Mouse (Mus musculus) neural tube, embryonic 11.5 days (tissue): Measurements from ENCODE around the gene Mitd1. TPM values are rescaled to one million over a fixed set of nuclear protein-coding genes. Genes with fewer than 3 reads are reported as not detected.

Source experiments
- ATAC-seq: fragments of 200-750 bp; cut with Nextera tagmentation; 2 replicates; pipeline ENCODE4 v1.8.0; 2017; ENCODE audit warnings: moderate number of reproducible peaks, mild to moderate bottlenecking, moderate TSS enrichment, moderate library complexity; ENCODE audit not compliant: insufficient read depth, low FRiP score, low TSS enrichment
- DNase-seq: peaks from one replicate; pipeline ENCODE4 v3.0.0-alpha.2; 2015; ENCODE audit warnings: low spot score
- H3K27ac ChIP-seq: fragments of 300-500 bp; sonication (generic); 2 replicates; pipeline ENCODE4 v1.5.1; 2014; ENCODE audit warnings: low read depth, mild to moderate bottlenecking, low read length
- H3K27me3 ChIP-seq: fragments of 300-500 bp; sonication (generic); 2 replicates; pipeline ENCODE4 v1.6.1; 2014; ENCODE audit warnings: mild to moderate bottlenecking, low read length, mixed read lengths; ENCODE audit not compliant: control insufficient read depth, insufficient read depth
- H3K36me3 ChIP-seq: fragments of 300-500 bp; sonication (generic); 2 replicates; pipeline ENCODE4 v1.6.1; 2014; ENCODE audit warnings: mild to moderate bottlenecking, low read length, moderate library complexity, mixed read lengths; ENCODE audit not compliant: control insufficient read depth, insufficient read depth
- H3K4me1 ChIP-seq: fragments of 300-500 bp; sonication (generic); 2 replicates; pipeline ENCODE4 v1.6.1; 2014; ENCODE audit warnings: low read length, mixed read lengths; ENCODE audit not compliant: control insufficient read depth, insufficient read depth
- H3K4me2 ChIP-seq: fragments of 300-500 bp; sonication (generic); 2 replicates; pipeline ENCODE4 v1.6.1; 2014; ENCODE audit warnings: low read depth, mild to moderate bottlenecking, moderate library complexity
- H3K4me3 ChIP-seq: fragments of 300-500 bp; sonication (generic); 2 replicates; pipeline ENCODE4 v1.5.1; 2014; ENCODE audit warnings: low read depth, low read length
- H3K9ac ChIP-seq: fragments of 300-500 bp; sonication (generic); 2 replicates; pipeline ENCODE4 v1.6.1; 2014; ENCODE audit warnings: mild to moderate bottlenecking, low read length
- H3K9me3 ChIP-seq: fragments of 300-500 bp; sonication (generic); 2 replicates; pipeline ENCODE4 v1.6.1; 2016; ENCODE audit warnings: low read length; ENCODE audit not compliant: control insufficient read depth
- WGBS: fragments of 180-500 bp; shearing (Covaris S2); extraction: QIAGEN DNeasy Blood & Tissue Kit; methylation state at CpG from one replicate; pipeline ENCODE4 v1.1.7; 2014; 5-methylcytosine and 5-hydroxymethylcytosine counted together
- polyA plus RNA-seq: library from polyadenylated mRNA; unstranded; fragments of >200 nt; fragmentation: Nextera tagmentation; extraction: Ambion mirVana; gene quantifications from 2 replicates; pipeline ENCODE4 v1.2.1, GENCODE M21; 2014

Gene Mitd1
- polyA plus RNA-seq, 1 experiment from 2014 or later = 23.9 TPM

- Histone ChIP-seq H3K36me3 (no peaks in the 10 kb centered on the region), H3K4me1 (no peaks in the 10 kb centered on the region), H3K27me3 (no peaks in the 10 kb centered on the region), H3K27ac (peak overlapping the region; percentile 85), H3K9me3 (no peaks in the 10 kb centered on the region), H3K9ac (peak overlapping the region; percentile 73), H3K4me3 (peak overlapping the region; percentile 64), H3K4me2 (peak overlapping the region; percentile 73)
- DNase-seq = peak; percentile 100
- WGBS = under 1% methylated on average over 81 of the region's 90 CpGs
- peak; percentile 95 for ATAC-seq
These were observed 25.5 kb downstream of the Mitd1 start for GRCm38 (mm10) chr1:37864511-37865400.

- Histone ChIP-seq H3K4me2 (no peak overlapping the region), H3K27me3 (no peaks in the 10 kb centered on the region), H3K4me3 (no peak overlapping the region), H3K9me3 (no peaks in the 10 kb centered on the region), H3K4me1 (no peaks in the 10 kb centered on the region), H3K27ac (no peak overlapping the region), H3K36me3 (no peaks in the 10 kb centered on the region), H3K9ac (no peak overlapping the region)
- ATAC-seq = no peak
- 67% methylated on average over 2 of the region's 2 CpGs for WGBS
- DNase-seq = peak; percentile 17
These were observed 39.5 kb downstream of the Mitd1 start for GRCm38 (mm10) chr1:37850696-37851095.

GRCm38 (mm10) chr1:37846878-37847277 is 43.3 kb downstream of the Mitd1 start:
- Histone ChIP-seq H3K4me2 (no peak overlapping the region), H3K9ac (no peak overlapping the region), H3K27ac (no peak overlapping the region), H3K27me3 (no peaks in the 10 kb centered on the region), H3K4me1 (no peaks in the 10 kb centered on the region), H3K9me3 (no peaks in the 10 kb centered on the region), H3K4me3 (no peak overlapping the region), H3K36me3 (no peaks in the 10 kb centered on the region)
- ATAC-seq = no peak
- DNase-seq = no peak
- 78% methylated on average over 8 of the region's 8 CpGs for WGBS

- H3K4me3 ChIP-seq = no peak overlapping the region
- H3K4me1 ChIP-seq = no peaks in the 10 kb centered on the region
- WGBS = 43% methylated on average over 2 of the region's 2 CpGs
- ATAC-seq (no peak), DNase-seq (no peak)
- H3K4me2 ChIP-seq = no peak overlapping the region
- no peaks in the 10 kb centered on the region; the same call in 1 of the 2 replicates for H3K36me3 ChIP-seq
- H3K27me3 ChIP-seq = no peaks in the 10 kb centered on the region
- H3K27ac ChIP-seq = no peak overlapping the region
- H3K9ac ChIP-seq = no peak overlapping the region
- H3K9me3 ChIP-seq = no peaks in the 10 kb centered on the region; the same call in 1 of the 2 replicates
These were observed 58.5 kb downstream of the Mitd1 start for GRCm38 (mm10) chr1:37831681-37832080.

Other genes with a start within 250 kb of the Mitd1 start
- gene 2010300C02Rik, start 170.3 kb downstream of the Mitd1 start, polyA plus RNA-seq = 0.74 and 0.81 TPM in 2 replicates
- gene Tsga10, start 24.0 kb downstream of the Mitd1 start, polyA plus RNA-seq = 15.8 and 16.7 TPM in 2 replicates
- 7.6 and 7.8 TPM in 2 replicates for gene Lipt1, start 18.7 kb downstream of the Mitd1 start, polyA plus RNA-seq
- 219 and 231 TPM in 2 replicates for gene Mrpl30, start 66 bp upstream of the Mitd1 start, polyA plus RNA-seq
- gene Lyg2, start 26.1 kb upstream of the Mitd1 start, polyA plus RNA-seq = not detected in 2 replicates
- gene Lyg1, start 67.3 kb upstream of the Mitd1 start, polyA plus RNA-seq = not detected in 2 replicates
- gene Txndc9, start 107.5 kb upstream of the Mitd1 start, polyA plus RNA-seq = 158 and 164 TPM in 2 replicates
- 26.9 and 28.9 TPM in 2 replicates for gene Eif5b, start 107.6 kb upstream of the Mitd1 start, polyA plus RNA-seq
- gene Rev1, start 239.4 kb upstream of the Mitd1 start, polyA plus RNA-seq = 25.7 and 26.6 TPM in 2 replicates